Mouse (Mus musculus): Measurements from ENCODE around the gene Fads3. TPM values are rescaled to one million over a fixed set of nuclear protein-coding genes. Genes with fewer than 3 reads are reported as not detected.

The Fads3 gene
- polyA plus RNA-seq, 1 experiment from 2014 or later, result 7.3 TPM

DNA sequence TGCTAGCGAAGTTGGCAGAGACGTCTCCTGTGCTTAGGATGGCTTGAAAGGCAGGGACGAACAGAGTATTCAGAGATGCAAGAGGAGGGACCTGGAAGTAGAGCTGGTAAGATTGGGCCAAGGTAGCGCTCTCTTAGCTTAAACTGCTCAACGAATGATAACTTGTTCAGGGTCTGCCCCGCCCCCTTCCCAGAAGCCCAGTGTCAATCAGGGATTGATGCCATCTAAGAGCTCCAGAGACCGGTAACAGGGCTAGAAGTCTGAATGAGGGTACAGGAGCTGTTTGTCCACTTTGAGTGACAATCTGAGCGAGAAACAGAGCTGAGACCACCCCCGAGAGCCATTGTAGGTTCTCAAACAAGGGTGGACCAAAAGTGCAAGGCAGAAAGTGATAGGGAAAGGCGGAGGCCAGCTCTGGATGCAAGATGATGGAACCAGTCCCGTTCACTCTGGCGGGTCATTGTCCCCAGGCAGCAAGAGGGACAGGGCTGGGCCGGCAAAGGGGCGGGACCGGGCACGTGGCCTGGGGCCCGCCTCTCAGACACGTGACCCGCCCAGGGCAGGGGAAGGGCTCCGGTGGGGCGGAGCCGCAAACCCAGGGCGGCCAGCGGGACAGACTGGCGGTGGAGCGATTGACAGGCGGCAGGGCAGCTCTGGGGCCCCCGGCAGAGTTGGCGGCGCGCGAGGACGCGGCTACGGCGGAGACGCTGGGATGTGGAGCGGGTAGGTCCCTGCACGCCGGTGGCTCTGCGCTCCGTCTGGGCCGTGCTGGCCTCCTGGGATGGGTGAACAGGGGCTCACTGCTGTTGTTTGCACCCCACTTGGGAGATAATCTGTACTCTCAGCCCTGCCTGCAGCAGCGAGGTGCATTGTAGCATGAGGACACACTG is 23.5 kb upstream of the Fads3 start:
- ATAC-seq (ENCODE audit: low read depth), result peak; percentile 84
- H3K36me3 ChIP-seq (ENCODE audit: control insufficient read depth, insufficient read depth), result peaks cover 37% of the 10 kb centered on the region
- H3K4me3 ChIP-seq (ENCODE audit: low read depth, low read length), result peak overlapping the region; percentile 80
- H3K27ac ChIP-seq (ENCODE audit: low read length), result peak overlapping the region; percentile 98
- H3K9ac ChIP-seq (ENCODE audit: low read depth, low read length), result peak overlapping the region; percentile 94
- H3K4me2 ChIP-seq (ENCODE audit: low read depth, low read length), result peak overlapping the region; percentile 96
- 6% methylated on average over 44 of the region's 44 CpGs for WGBS (ENCODE audit: insufficient replicate concordance)
- peaks cover 66% of the 10 kb centered on the region for H3K4me1 ChIP-seq (ENCODE audit: control insufficient read depth, low read depth, low read length)
- H3K27me3 ChIP-seq (ENCODE audit: control insufficient read depth, insufficient read depth, low read depth, low read length), result no peaks in the 10 kb centered on the region
- no peaks in the 10 kb centered on the region for H3K9me3 ChIP-seq (replicated peaks; ENCODE audit: control insufficient read depth, low read length)

- H3K9me3 ChIP-seq (replicated peaks; ENCODE audit: control insufficient read depth, low read length), result no peaks in the 10 kb centered on the region
- ATAC-seq (ENCODE audit: low read depth), result no peak
- no peak overlapping the region; the same call in 1 of the 2 replicates for H3K27ac ChIP-seq (ENCODE audit: low read length)
- H3K4me1 ChIP-seq (ENCODE audit: control insufficient read depth, low read depth, low read length), result peaks cover 66% of the 10 kb centered on the region
- peak overlapping the region; percentile 96 for H3K4me2 ChIP-seq (ENCODE audit: low read depth, low read length)
- peak overlapping the region; percentile 69 for H3K9ac ChIP-seq (ENCODE audit: low read depth, low read length)
- 5% methylated on average over 3 of the region's 3 CpGs for WGBS (ENCODE audit: insufficient replicate concordance)
- peaks cover 41% of the 10 kb centered on the region for H3K36me3 ChIP-seq (ENCODE audit: control insufficient read depth, insufficient read depth)
- no peaks in the 10 kb centered on the region for H3K27me3 ChIP-seq (ENCODE audit: control insufficient read depth, insufficient read depth, low read depth, low read length)
- H3K4me3 ChIP-seq (ENCODE audit: low read depth, low read length), result peak overlapping the region; percentile 80
Observed at GRCm38 (mm10) chr19:10018527-10018818, 22.9 kb upstream of the Fads3 start.

GRCm38 (mm10) chr19:10019214-10019760 is 22.1 kb upstream of the Fads3 start:
- no peak overlapping the region for H3K27ac ChIP-seq (ENCODE audit: low read length)
- H3K4me3 ChIP-seq (ENCODE audit: low read depth, low read length), result peak overlapping the region; percentile 80
- peaks cover 65% of the 10 kb centered on the region for H3K4me1 ChIP-seq (ENCODE audit: control insufficient read depth, low read depth, low read length)
- no peak for ATAC-seq (ENCODE audit: low read depth)
- no peaks in the 10 kb centered on the region for H3K27me3 ChIP-seq (ENCODE audit: control insufficient read depth, insufficient read depth, low read depth, low read length)
- WGBS (ENCODE audit: insufficient replicate concordance), result 69% methylated on average over 4 of the region's 4 CpGs
- H3K4me2 ChIP-seq (ENCODE audit: low read depth, low read length), result peak overlapping the region; percentile 96
- no peaks in the 10 kb centered on the region for H3K9me3 ChIP-seq (replicated peaks; ENCODE audit: control insufficient read depth, low read length)
- H3K36me3 ChIP-seq (ENCODE audit: control insufficient read depth, insufficient read depth), result peaks cover 41% of the 10 kb centered on the region
- H3K9ac ChIP-seq (ENCODE audit: low read depth, low read length), result peak overlapping the region; percentile 69

DNA sequence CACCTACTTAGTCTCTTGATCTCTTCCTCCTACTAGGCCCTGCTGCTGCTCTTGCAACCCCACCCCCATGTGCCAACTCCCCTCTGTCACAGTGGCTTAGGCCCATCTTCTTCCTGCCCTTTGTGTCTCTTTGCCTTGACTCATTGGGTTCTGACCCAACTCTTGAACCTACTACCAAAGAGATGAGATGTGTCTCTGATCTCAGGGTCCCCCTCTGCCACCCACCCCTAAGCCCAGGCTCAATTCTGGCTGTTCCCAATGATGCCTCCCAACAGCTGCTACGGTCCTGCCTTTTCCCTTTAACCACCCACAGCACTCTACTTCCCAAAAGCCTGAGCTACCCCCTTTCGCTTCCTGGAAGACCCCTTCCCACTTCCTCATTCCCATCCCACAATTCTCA is 19.4 kb upstream of the Fads3 start:
- no peak overlapping the region for H3K9ac ChIP-seq (ENCODE audit: low read depth, low read length)
- no peak for ATAC-seq (ENCODE audit: low read depth)
- no peak overlapping the region for H3K4me2 ChIP-seq (ENCODE audit: low read depth, low read length)
- no peak overlapping the region for H3K27ac ChIP-seq (ENCODE audit: low read length)
- no peak overlapping the region for H3K4me3 ChIP-seq (ENCODE audit: low read depth, low read length)
- H3K27me3 ChIP-seq (ENCODE audit: control insufficient read depth, insufficient read depth, low read depth, low read length), result no peaks in the 10 kb centered on the region
- H3K4me1 ChIP-seq (ENCODE audit: control insufficient read depth, low read depth, low read length), result peaks cover 72% of the 10 kb centered on the region
- H3K36me3 ChIP-seq (ENCODE audit: control insufficient read depth, insufficient read depth), result peaks cover 53% of the 10 kb centered on the region
- 65% methylated on average over 2 of the region's 2 CpGs for WGBS (ENCODE audit: insufficient replicate concordance)
- H3K9me3 ChIP-seq (replicated peaks; ENCODE audit: control insufficient read depth, low read length), result no peaks in the 10 kb centered on the region

GRCm38 (mm10) chr19:10022414-10023303 is 18.7 kb upstream of the Fads3 start:
- 71% methylated on average over 5 of the region's 5 CpGs for WGBS (ENCODE audit: insufficient replicate concordance)

GRCm38 (mm10) chr19:10023304-10023758 is 18.0 kb upstream of the Fads3 start:
- no peak overlapping the region for H3K4me2 ChIP-seq (ENCODE audit: low read depth, low read length)
- 0 out of 2 replicates have a peak, but pooled peaks have one; percentile 25 for ATAC-seq (ENCODE audit: low read depth)
- no peaks in the 10 kb centered on the region for H3K9me3 ChIP-seq (replicated peaks; ENCODE audit: control insufficient read depth, low read length)
- H3K27me3 ChIP-seq (ENCODE audit: control insufficient read depth, insufficient read depth, low read depth, low read length), result no peaks in the 10 kb centered on the region
- no peak overlapping the region; the same call in 1 of the 2 replicates for H3K9ac ChIP-seq (ENCODE audit: low read depth, low read length)
- 36% methylated on average over 9 of the region's 9 CpGs for whole genome bisulfite sequencing (ENCODE audit: insufficient replicate concordance)
- H3K27ac ChIP-seq (ENCODE audit: low read length), result peak overlapping the region; percentile 48
- H3K36me3 ChIP-seq (ENCODE audit: control insufficient read depth, insufficient read depth), result peaks cover 65% of the 10 kb centered on the region
- peaks cover 63% of the 10 kb centered on the region for H3K4me1 ChIP-seq (ENCODE audit: control insufficient read depth, low read depth, low read length)
- no peak overlapping the region for H3K4me3 ChIP-seq (ENCODE audit: low read depth, low read length)

More at GRCm38 (mm10) chr19:10022414-10023303, 18.7 kb upstream of the Fads3 start:
- ATAC-seq (ENCODE audit: low read depth), result no peak
- Histone ChIP-seq H3K36me3 (ENCODE audit: control insufficient read depth, insufficient read depth) (peaks cover 60% of the 10 kb centered on the region), H3K9me3 (replicated peaks; ENCODE audit: control insufficient read depth, low read length) (no peaks in the 10 kb centered on the region), H3K4me2 (ENCODE audit: low read depth, low read length) (no peak overlapping the region), H3K27ac (ENCODE audit: low read length) (peak overlapping the region; percentile 48; the same call in 1 of the 2 replicates), H3K4me3 (ENCODE audit: low read depth, low read length) (no peak overlapping the region), H3K27me3 (ENCODE audit: control insufficient read depth, insufficient read depth, low read depth, low read length) (no peaks in the 10 kb centered on the region), H3K9ac (ENCODE audit: low read depth, low read length) (peak overlapping the region; percentile 1; the same call in 1 of the 2 replicates), H3K4me1 (ENCODE audit: control insufficient read depth, low read depth, low read length) (peaks cover 66% of the 10 kb centered on the region)

DNA sequence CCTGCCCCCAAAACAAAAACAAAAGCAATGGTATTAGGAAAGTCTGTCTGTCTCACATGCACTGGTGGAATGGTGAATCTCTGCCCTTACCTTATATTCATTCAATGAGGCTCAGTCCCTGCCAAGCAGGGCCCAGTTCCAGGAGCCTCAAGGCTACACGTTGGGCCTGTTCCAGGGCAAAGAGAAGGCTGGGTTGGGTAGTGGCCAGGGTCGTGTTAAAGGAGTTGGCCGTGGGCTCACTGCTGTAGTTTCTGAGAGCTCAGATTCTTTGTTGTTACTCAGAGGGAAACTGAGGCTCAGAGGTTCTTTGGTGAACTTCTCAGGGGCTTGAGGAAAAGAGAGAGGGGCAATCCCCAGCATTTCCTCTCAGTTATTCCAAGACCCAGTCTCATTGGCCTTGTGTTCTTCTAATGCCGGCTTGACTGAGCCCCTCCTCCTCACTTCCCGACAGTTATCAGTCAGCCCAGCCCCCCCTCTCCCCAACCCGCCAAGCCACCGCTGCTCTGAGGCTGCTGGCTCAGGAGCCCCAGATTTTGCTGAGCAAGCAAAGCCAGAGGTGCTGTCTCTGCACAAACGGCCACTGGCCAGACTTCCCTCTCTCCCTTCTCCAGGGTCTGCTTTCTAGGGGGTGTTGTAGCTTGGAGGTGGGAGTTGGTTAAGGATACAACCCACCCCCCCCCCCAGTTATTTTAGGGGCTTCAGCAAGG is 16.0 kb upstream of the Fads3 start:
- Histone ChIP-seq H3K4me1 (ENCODE audit: control insufficient read depth, low read depth, low read length) (peaks cover 44% of the 10 kb centered on the region), H3K4me3 (ENCODE audit: low read depth, low read length) (no peak overlapping the region), H3K4me2 (ENCODE audit: low read depth, low read length) (no peak overlapping the region), H3K9ac (ENCODE audit: low read depth, low read length) (no peak overlapping the region), H3K27ac (ENCODE audit: low read length) (peak overlapping the region; percentile 6; the same call in 1 of the 2 replicates), H3K9me3 (replicated peaks; ENCODE audit: control insufficient read depth, low read length) (no peaks in the 10 kb centered on the region), H3K36me3 (ENCODE audit: control insufficient read depth, insufficient read depth) (peaks cover 66% of the 10 kb centered on the region), H3K27me3 (ENCODE audit: control insufficient read depth, insufficient read depth, low read depth, low read length) (no peaks in the 10 kb centered on the region)
- WGBS (ENCODE audit: insufficient replicate concordance), result 18% methylated on average over 8 of the region's 8 CpGs
- ATAC-seq (ENCODE audit: low read depth), result peak; percentile 44

DNA sequence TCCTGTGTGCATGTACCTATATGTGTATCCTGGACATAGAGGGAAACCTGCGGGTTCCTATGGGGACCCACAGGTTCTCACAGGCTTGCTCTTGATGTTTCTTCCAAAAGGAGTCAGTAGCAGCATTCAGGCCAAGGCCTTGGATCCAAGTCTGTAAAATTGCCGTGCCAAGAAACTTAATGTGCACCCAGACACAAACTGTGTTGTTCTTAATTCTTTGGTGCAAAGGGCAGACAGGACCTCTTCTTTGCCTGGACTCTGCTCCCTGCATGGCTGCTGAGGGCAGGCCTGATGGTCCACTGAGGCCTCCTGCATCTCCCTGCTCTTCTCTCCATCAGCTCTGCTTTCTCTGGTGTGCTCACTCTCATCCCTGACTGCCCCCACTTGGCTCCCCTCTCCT is 11.6 kb upstream of the Fads3 start:
- H3K36me3 ChIP-seq (ENCODE audit: control insufficient read depth, insufficient read depth), result peaks cover 83% of the 10 kb centered on the region
- WGBS (ENCODE audit: insufficient replicate concordance), result 90% methylated on average over 2 of the region's 2 CpGs
- no peak for ATAC-seq (ENCODE audit: low read depth)

More for the DNA sequence above, 11.6 kb upstream of the Fads3 start:
- Histone ChIP-seq H3K4me2 (ENCODE audit: low read depth, low read length) (no peak overlapping the region), H3K4me1 (ENCODE audit: control insufficient read depth, low read depth, low read length) (peaks cover 9% of the 10 kb centered on the region), H3K4me3 (ENCODE audit: low read depth, low read length) (no peak overlapping the region), H3K9me3 (replicated peaks; ENCODE audit: control insufficient read depth, low read length) (no peaks in the 10 kb centered on the region), H3K27me3 (ENCODE audit: control insufficient read depth, insufficient read depth, low read depth, low read length) (no peaks in the 10 kb centered on the region), H3K27ac (ENCODE audit: low read length) (no peak overlapping the region), H3K9ac (ENCODE audit: low read depth, low read length) (no peak overlapping the region)

Data from liver, embryonic 16.5 days (tissue).